Mouse (Mus musculus) urinary bladder, adult 2 months (tissue): ENCODE results near the gene Cep41. TPM values are rescaled to one million over a fixed set of nuclear protein-coding genes. Genes with fewer than 3 reads are reported as not detected.

Source experiments
- DNase-seq: peaks from one replicate; pipeline ENCODE4 v3.0.0; 2022; ENCODE audit warnings: low spot score
- polyA plus RNA-seq: library from polyadenylated mRNA; depleted of rRNA; stranded (reverse); fragments of >200 nt; gene quantifications from 2 replicates; pipeline ENCODE4 v1.2.3, GENCODE M21; 2012

The Cep41 gene
- polyA plus RNA-seq, 1 experiment, result 7.1 TPM

GRCm38 (mm10) chr6:30710371-30711364 lies 17.1 kb upstream of the Cep41 start:
- no peak for DNase-seq

- DNase-seq, result no peak
Observed at GRCm38 (mm10) chr6:30709115-30709514, 15.6 kb upstream of the Cep41 start.

GRCm38 (mm10) chr6:30703977-30704602 lies 10.5 kb upstream of the Cep41 start:
- DNase-seq, result no peak

- DNase-seq, result no peak
Observed at GRCm38 (mm10) chr6:30703476-30703875, 9.9 kb upstream of the Cep41 start.

GRCm38 (mm10) chr6:30702881-30703280 lies 9.3 kb upstream of the Cep41 start:
- no peak for DNase-seq

GRCm38 (mm10) chr6:30700182-30700581 lies 6.6 kb upstream of the Cep41 start:
- no peak for DNase-seq

- DNase-seq, result no peak
Observed at GRCm38 (mm10) chr6:30698036-30698435, 4.5 kb upstream of the Cep41 start.

GRCm38 (mm10) chr6:30697464-30697863 lies 3.9 kb upstream of the Cep41 start:
- no peak for DNase-seq

- DNase-seq, result no peak
Observed at GRCm38 (mm10) chr6:30695124-30695523, 1.6 kb upstream of the Cep41 start.

- DNase-seq, result no peak
Observed at GRCm38 (mm10) chr6:30694209-30694608, 660 bp upstream of the Cep41 start.

GRCm38 (mm10) chr6:30692826-30693225 lies 723 bp downstream of the Cep41 start:
- DNase-seq, result no peak

- DNase-seq, result no peak
Observed at GRCm38 (mm10) chr6:30687198-30687597, 6.4 kb downstream of the Cep41 start.

GRCm38 (mm10) chr6:30684570-30684969 lies 9.0 kb downstream of the Cep41 start:
- DNase-seq, result no peak

GRCm38 (mm10) chr6:30681935-30682900 lies 11.3 kb downstream of the Cep41 start:
- no peak for DNase-seq

- DNase-seq, result no peak
Observed at GRCm38 (mm10) chr6:30680442-30680841, 13.1 kb downstream of the Cep41 start.

- no peak for DNase-seq
Observed at GRCm38 (mm10) chr6:30679567-30679966, 14.0 kb downstream of the Cep41 start.

GRCm38 (mm10) chr6:30678482-30678881 lies 15.1 kb downstream of the Cep41 start:
- DNase-seq, result no peak

- DNase-seq, result no peak
Observed at GRCm38 (mm10) chr6:30677591-30677990, 16.0 kb downstream of the Cep41 start.

- DNase-seq, result no peak
Observed at GRCm38 (mm10) chr6:30676506-30676905, 17.0 kb downstream of the Cep41 start.

- no peak for DNase-seq
Observed at GRCm38 (mm10) chr6:30675281-30675771, 18.2 kb downstream of the Cep41 start.

- DNase-seq, result no peak
Observed at GRCm38 (mm10) chr6:30674714-30675280, 18.8 kb downstream of the Cep41 start.
